Mouse (Mus musculus) cerebellum, adult 2 months (tissue): ENCODE measurements around the gene Lrrc29.

Source experiments
- CTCF ChIP-seq: fragments of 200-500 bp; IDR thresholded peaks from 2 replicates; pipeline ENCODE4 v1.5.1; 2011; ENCODE audit warnings: low read depth, mild to moderate bottlenecking, control low read depth, low read length, moderate library complexity, borderline replicate concordance; ENCODE audit not compliant: insufficient read depth
- POLR2A ChIP-seq: fragments of 200-500 bp; IDR thresholded peaks from 2 replicates; pipeline ENCODE4 v1.6.1; 2011; ENCODE audit warnings: low read length, control low read depth, borderline replicate concordance; ENCODE audit not compliant: insufficient read depth

GRCm38 (mm10) chr8:105309142-105309847 is 16.8 kb downstream of the Lrrc29 start:
- TF ChIP-seq CTCF = no peak
- no peak for TF ChIP-seq POLR2A
